Mouse (Mus musculus) embryonic facial prominence, embryonic 14.5 days (tissue): ENCODE measurements around the gene Rpl37a. TPM values are rescaled to one million over a fixed set of nuclear protein-coding genes. Genes with fewer than 3 reads are reported as not detected.

ENCODE experiments used
- ATAC-seq: fragments of 200-750 bp; cut with Nextera tagmentation; 2 replicates; pipeline ENCODE4 v1.8.0; 2017; ENCODE audit warnings: low read depth, moderate number of reproducible peaks, moderate TSS enrichment
- DNase-seq: peaks from one replicate; pipeline ENCODE4 v3.0.0-alpha.2; 2015; ENCODE audit warnings: low spot score
- H3K27ac ChIP-seq: fragments of 300-500 bp; sonication (generic); replicated peaks from 2 replicates; pipeline ENCODE4 v1.5.1; 2014; ENCODE audit warnings: low read depth, mild to moderate bottlenecking, low read length, moderate library complexity
- H3K27me3 ChIP-seq: fragments of 300-500 bp; sonication (generic); replicated peaks from 2 replicates; pipeline ENCODE4 v1.6.1; 2014; ENCODE audit warnings: low read length; ENCODE audit not compliant: control insufficient read depth, insufficient read depth
- H3K36me3 ChIP-seq: fragments of 300-500 bp; sonication (generic); 2 replicates; pipeline ENCODE4 v1.6.1; 2014; ENCODE audit warnings: low read length, mixed read lengths; ENCODE audit not compliant: control insufficient read depth, insufficient read depth
- H3K4me1 ChIP-seq: fragments of 300-500 bp; sonication (generic); 2 replicates; pipeline ENCODE4 v1.6.1; 2014; ENCODE audit warnings: antibody characterized with exemption, low read length; ENCODE audit not compliant: control insufficient read depth, insufficient read depth
- H3K4me2 ChIP-seq: fragments of 300-500 bp; sonication (generic); 2 replicates; pipeline ENCODE4 v1.6.1; 2014; ENCODE audit warnings: low read depth, mild to moderate bottlenecking, low read length, moderate library complexity, mixed read lengths
- H3K4me3 ChIP-seq: fragments of 300-500 bp; sonication (generic); 2 replicates; pipeline ENCODE4 v1.5.1; 2014; ENCODE audit warnings: low read depth, mild to moderate bottlenecking, low read length
- H3K9ac ChIP-seq: fragments of 300-500 bp; sonication (generic); 2 replicates; pipeline ENCODE4 v1.6.1; 2014; ENCODE audit warnings: low read depth, mild to moderate bottlenecking, low read length, moderate library complexity, mixed read lengths
- H3K9me3 ChIP-seq: fragments of 300-500 bp; sonication (generic); 2 replicates; pipeline ENCODE4 v1.6.1; 2016; ENCODE audit warnings: low read length; ENCODE audit not compliant: control insufficient read depth
- WGBS: fragments of 180-500 bp; shearing (Covaris S2); extraction: QIAGEN DNeasy Blood & Tissue Kit; methylation state at CpG from one replicate; pipeline ENCODE4 v1.1.7; 2014; 5-methylcytosine and 5-hydroxymethylcytosine counted together
- polyA plus RNA-seq: library from polyadenylated mRNA; unstranded; fragments of >200 nt; fragmentation: Nextera tagmentation; extraction: Ambion mirVana; gene quantifications from 2 replicates; pipeline ENCODE4 v1.2.1, GENCODE M21; 2014

Rpl37a gene
- polyA plus RNA-seq, 1 experiment from 2014 or later: 2,336 TPM

GRCm38 (mm10) chr1:72715065-72715464, 4.0 kb downstream of the Rpl37a start:
- no peak overlapping the region for H3K4me2 ChIP-seq
- no peak overlapping the region for H3K4me3 ChIP-seq
- no peaks in the 10 kb centered on the region for H3K9me3 ChIP-seq
- 91% methylated on average over 1 of the region's 1 CpGs for WGBS
- H3K9ac ChIP-seq: no peak overlapping the region
- H3K27ac ChIP-seq: no peak overlapping the region
- peaks cover 14% of the 10 kb centered on the region for H3K4me1 ChIP-seq
- no peaks in the 10 kb centered on the region for H3K27me3 ChIP-seq
- peaks cover 37% of the 10 kb centered on the region for H3K36me3 ChIP-seq
- DNase-seq (no peak), ATAC-seq (no peak)

- 74% methylated on average over 3 of the region's 3 CpGs for WGBS
- Histone ChIP-seq H3K9me3 (no peaks in the 10 kb centered on the region), H3K27me3 (no peaks in the 10 kb centered on the region), H3K9ac (no peak overlapping the region), H3K36me3 (peaks cover 37% of the 10 kb centered on the region), H3K4me2 (no peak overlapping the region), H3K4me3 (no peak overlapping the region), H3K27ac (no peak overlapping the region), H3K4me1 (peaks cover 14% of the 10 kb centered on the region)
- DNase-seq: no peak
- ATAC-seq: no peak
Observed at GRCm38 (mm10) chr1:72715593-72716361, 4.7 kb downstream of the Rpl37a start.

GRCm38 (mm10) chr1:72716421-72716820, 5.3 kb downstream of the Rpl37a start:
- Histone ChIP-seq H3K4me3 (no peak overlapping the region), H3K27ac (no peak overlapping the region), H3K4me1 (peaks cover 14% of the 10 kb centered on the region), H3K9me3 (no peaks in the 10 kb centered on the region), H3K9ac (no peak overlapping the region), H3K27me3 (no peaks in the 10 kb centered on the region), H3K36me3 (peaks cover 37% of the 10 kb centered on the region), H3K4me2 (no peak overlapping the region)
- ATAC-seq (no peak), DNase-seq (no peak)
- WGBS: 50% methylated on average over 2 of the region's 2 CpGs

GRCm38 (mm10) chr1:72716926-72717325, 5.8 kb downstream of the Rpl37a start:
- 8% methylated on average over 5 of the region's 5 CpGs for WGBS
- ATAC-seq: no peak

GRCm38 (mm10) chr1:72717540-72717939, 6.5 kb downstream of the Rpl37a start:
- Histone ChIP-seq H3K4me3 (no peak overlapping the region), H3K36me3 (peaks cover 34% of the 10 kb centered on the region), H3K4me2 (no peak overlapping the region), H3K27me3 (no peaks in the 10 kb centered on the region), H3K9me3 (no peaks in the 10 kb centered on the region), H3K4me1 (peaks cover 7% of the 10 kb centered on the region), H3K27ac (no peak overlapping the region), H3K9ac (no peak overlapping the region)
- ATAC-seq (no peak), DNase-seq (no peak)
- 88% methylated on average over 7 of the region's 7 CpGs for WGBS

More at GRCm38 (mm10) chr1:72716926-72717325, 5.8 kb downstream of the Rpl37a start:
- peak; percentile 77 for DNase-seq
- Histone ChIP-seq H3K9ac (no peak overlapping the region), H3K27me3 (no peaks in the 10 kb centered on the region), H3K4me1 (peaks cover 13% of the 10 kb centered on the region), H3K9me3 (no peaks in the 10 kb centered on the region), H3K4me2 (no peak overlapping the region), H3K27ac (no peak overlapping the region), H3K36me3 (peaks cover 37% of the 10 kb centered on the region), H3K4me3 (no peak overlapping the region)

GRCm38 (mm10) chr1:72718846-72719245, 7.8 kb downstream of the Rpl37a start:
- Histone ChIP-seq H3K36me3 (peaks cover 21% of the 10 kb centered on the region), H3K27me3 (no peaks in the 10 kb centered on the region), H3K9ac (no peak overlapping the region), H3K27ac (no peak overlapping the region), H3K4me3 (no peak overlapping the region), H3K4me1 (no peaks in the 10 kb centered on the region), H3K4me2 (no peak overlapping the region), H3K9me3 (no peaks in the 10 kb centered on the region)
- WGBS: 20% methylated on average over 5 of the region's 5 CpGs
- peak; percentile 80 for ATAC-seq
- DNase-seq: peak; percentile 80

- peaks cover 8% of the 10 kb centered on the region for H3K36me3 ChIP-seq
- ATAC-seq (no peak), DNase-seq (no peak)
- 62% methylated on average over 6 of the region's 6 CpGs for WGBS
- H3K9me3 ChIP-seq: no peaks in the 10 kb centered on the region
- no peak overlapping the region for H3K4me3 ChIP-seq
- no peaks in the 10 kb centered on the region for H3K4me1 ChIP-seq
- H3K27ac ChIP-seq: no peak overlapping the region
- H3K27me3 ChIP-seq: no peaks in the 10 kb centered on the region
- H3K9ac ChIP-seq: no peak overlapping the region
- no peak overlapping the region for H3K4me2 ChIP-seq
Observed at GRCm38 (mm10) chr1:72720115-72720725, 9.1 kb downstream of the Rpl37a start.

- no peak for ATAC-seq
- Histone ChIP-seq H3K4me1 (no peaks in the 10 kb centered on the region), H3K27ac (no peak overlapping the region), H3K4me2 (no peak overlapping the region), H3K36me3 (no peaks in the 10 kb centered on the region; the same call in 1 of the 2 replicates), H3K9me3 (no peaks in the 10 kb centered on the region), H3K27me3 (no peaks in the 10 kb centered on the region), H3K9ac (no peak overlapping the region), H3K4me3 (no peak overlapping the region)
- DNase-seq: no peak
- WGBS: 42% methylated on average over 8 of the region's 8 CpGs
Observed at GRCm38 (mm10) chr1:72722646-72723045, 11.6 kb downstream of the Rpl37a start.

- WGBS: 64% methylated on average over 2 of the region's 2 CpGs
- H3K9me3 ChIP-seq: no peaks in the 10 kb centered on the region
- H3K27me3 ChIP-seq: no peaks in the 10 kb centered on the region
- H3K36me3 ChIP-seq: no peaks in the 10 kb centered on the region
- H3K9ac ChIP-seq: no peak overlapping the region
- H3K4me1 ChIP-seq: no peaks in the 10 kb centered on the region
- DNase-seq (no peak), ATAC-seq (no peak)
- no peak overlapping the region for H3K4me3 ChIP-seq
- H3K27ac ChIP-seq: no peak overlapping the region
- H3K4me2 ChIP-seq: no peak overlapping the region
Observed at GRCm38 (mm10) chr1:72724354-72724753, 13.3 kb downstream of the Rpl37a start.
